Mouse (Mus musculus): ENCODE measurements around the gene Rap2a.
A peak's percentile ranks its signal among the peaks of the same experiment; 100 is the strongest.

Gene Rap2a

GRCm38 (mm10) chr14:120477982-120478568, at the start of gene Rap2a:
Rap2a (plus strand) TSS chr14:120478444.
- Histone ChIP-seq H3K9me3 (ENCODE audit: low read length) (no peaks in the 10 kb centered on the region), H3K4me3 (replicated peaks; ENCODE audit: low read length) (peak within 1 kb of the TSS; percentile 98), H3K4me1 (replicated peaks; ENCODE audit: low read depth, low read length) (peaks cover 11% of the 10 kb centered on the region), H3K36me3 (ENCODE audit: insufficient read depth, low read length) (peaks cover 21% of the 10 kb centered on the region), H3K27me3 (ENCODE audit: insufficient read depth, low read length) (peaks cover 3% of the 10 kb centered on the region)
- TF ChIP-seq NANOG (IDR thresholded peaks at IDR 0.05; ENCODE audit: borderline replicate concordance, low read length) (no peak), POU5F1 (IDR thresholded peaks at IDR 0.05; ENCODE audit: borderline replicate concordance, low read length) (no peak), CTCF (conservative IDR thresholded peaks at IDR 0.05; ENCODE audit: low read length) (no peak)

GRCm38 (mm10) chr14:120428497-120428896, 49.7 kb upstream of the Rap2a start:
- no peak for TF ChIP-seq POU5F1 (IDR thresholded peaks at IDR 0.05; ENCODE audit: borderline replicate concordance, low read length)
- no peak for TF ChIP-seq CTCF (conservative IDR thresholded peaks at IDR 0.05; ENCODE audit: low read length)
- no peak for TF ChIP-seq NANOG (IDR thresholded peaks at IDR 0.05; ENCODE audit: borderline replicate concordance, low read length)
- H3K27me3 ChIP-seq (ENCODE audit: insufficient read depth, low read length): no peaks in the 10 kb centered on the region
- H3K36me3 ChIP-seq (ENCODE audit: insufficient read depth, low read length): peaks cover 11% of the 10 kb centered on the region
- no peak overlapping the region for H3K4me3 ChIP-seq (replicated peaks; ENCODE audit: low read length)
- H3K4me1 ChIP-seq (replicated peaks; ENCODE audit: low read depth, low read length): no peaks in the 10 kb centered on the region
- H3K9me3 ChIP-seq (ENCODE audit: low read length): peaks cover 16% of the 10 kb centered on the region

DNA sequence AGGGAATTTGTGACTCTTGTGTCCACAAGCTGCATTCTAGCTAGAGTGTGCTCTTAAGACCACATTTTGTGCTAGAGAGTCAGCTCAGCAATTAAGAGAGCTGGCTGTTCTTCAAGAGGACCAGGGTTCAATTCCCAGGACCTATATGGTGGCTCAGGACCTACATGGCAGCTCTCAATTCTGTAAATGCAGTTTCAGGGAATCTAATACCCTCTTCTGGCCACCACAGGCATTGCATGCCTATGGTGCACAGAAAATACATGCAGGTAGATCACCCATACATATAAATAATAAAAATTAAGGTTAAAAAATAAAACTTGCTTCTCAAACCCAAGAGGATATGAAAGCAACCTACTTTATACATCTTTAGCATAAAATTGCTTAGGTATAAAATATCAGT, 45.5 kb upstream of the Rap2a start:
- Histone ChIP-seq H3K36me3 (ENCODE audit: insufficient read depth, low read length) (no peaks in the 10 kb centered on the region), H3K4me1 (replicated peaks; ENCODE audit: low read depth, low read length) (no peaks in the 10 kb centered on the region), H3K27me3 (ENCODE audit: insufficient read depth, low read length) (no peaks in the 10 kb centered on the region), H3K9me3 (ENCODE audit: low read length) (peaks cover 37% of the 10 kb centered on the region), H3K4me3 (replicated peaks; ENCODE audit: low read length) (no peak overlapping the region)
- peak; percentile 59 for TF ChIP-seq CTCF (conservative IDR thresholded peaks at IDR 0.05; ENCODE audit: low read length)
- no peak for TF ChIP-seq POU5F1 (IDR thresholded peaks at IDR 0.05; ENCODE audit: borderline replicate concordance, low read length)

- H3K36me3 ChIP-seq (ENCODE audit: insufficient read depth, low read length): no peaks in the 10 kb centered on the region
- TF ChIP-seq POU5F1 (IDR thresholded peaks at IDR 0.05; ENCODE audit: borderline replicate concordance, low read length) (no peak), NANOG (IDR thresholded peaks at IDR 0.05; ENCODE audit: borderline replicate concordance, low read length) (no peak), CTCF (conservative IDR thresholded peaks at IDR 0.05; ENCODE audit: low read length) (no peak)
- H3K4me3 ChIP-seq (replicated peaks; ENCODE audit: low read length): no peak overlapping the region
- H3K27me3 ChIP-seq (ENCODE audit: insufficient read depth, low read length): no peaks in the 10 kb centered on the region
- H3K4me1 ChIP-seq (replicated peaks; ENCODE audit: low read depth, low read length): no peaks in the 10 kb centered on the region
- H3K9me3 ChIP-seq (ENCODE audit: low read length): peaks cover 45% of the 10 kb centered on the region
Observed at GRCm38 (mm10) chr14:120433931-120434398, 44.3 kb upstream of the Rap2a start.

- no peak for TF ChIP-seq CTCF (conservative IDR thresholded peaks at IDR 0.05; ENCODE audit: low read length)
- no peak for TF ChIP-seq NANOG (IDR thresholded peaks at IDR 0.05; ENCODE audit: borderline replicate concordance, low read length)
- TF ChIP-seq POU5F1 (IDR thresholded peaks at IDR 0.05; ENCODE audit: borderline replicate concordance, low read length): no peak
- Histone ChIP-seq H3K36me3 (ENCODE audit: insufficient read depth, low read length) (no peaks in the 10 kb centered on the region), H3K4me3 (replicated peaks; ENCODE audit: low read length) (no peak overlapping the region), H3K4me1 (replicated peaks; ENCODE audit: low read depth, low read length) (no peaks in the 10 kb centered on the region), H3K9me3 (ENCODE audit: low read length) (peaks cover 53% of the 10 kb centered on the region), H3K27me3 (ENCODE audit: insufficient read depth, low read length) (no peaks in the 10 kb centered on the region)
Observed at GRCm38 (mm10) chr14:120434831-120435230, 43.4 kb upstream of the Rap2a start.

DNA sequence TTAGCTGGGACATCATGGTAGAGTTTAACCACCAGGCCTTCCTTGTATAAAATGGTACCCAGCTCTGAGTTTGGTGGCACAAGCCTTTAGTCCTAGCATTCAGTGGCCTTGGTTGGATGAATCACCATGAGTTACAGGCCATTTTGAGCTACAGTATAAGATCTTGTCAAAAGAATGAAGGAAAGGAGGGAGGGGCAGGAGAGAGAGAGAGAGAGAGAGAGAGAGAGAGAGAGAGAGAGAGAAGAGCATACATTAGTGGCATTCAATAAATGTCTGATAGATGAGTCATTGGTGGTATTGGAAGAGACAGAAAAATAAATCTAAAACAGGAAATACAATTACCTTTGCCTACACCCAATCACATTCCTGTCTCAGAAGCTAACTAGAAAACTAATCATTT, 37.5 kb upstream of the Rap2a start:
- Histone ChIP-seq H3K9me3 (ENCODE audit: low read length) (peaks cover 54% of the 10 kb centered on the region), H3K4me3 (replicated peaks; ENCODE audit: low read length) (no peak overlapping the region), H3K27me3 (ENCODE audit: insufficient read depth, low read length) (no peaks in the 10 kb centered on the region), H3K4me1 (replicated peaks; ENCODE audit: low read depth, low read length) (no peaks in the 10 kb centered on the region), H3K36me3 (ENCODE audit: insufficient read depth, low read length) (no peaks in the 10 kb centered on the region)
- TF ChIP-seq NANOG (IDR thresholded peaks at IDR 0.05; ENCODE audit: borderline replicate concordance, low read length) (no peak), CTCF (conservative IDR thresholded peaks at IDR 0.05; ENCODE audit: low read length) (no peak), POU5F1 (IDR thresholded peaks at IDR 0.05; ENCODE audit: borderline replicate concordance, low read length) (no peak)

GRCm38 (mm10) chr14:120441256-120441655, 37.0 kb upstream of the Rap2a start:
- Histone ChIP-seq H3K36me3 (ENCODE audit: insufficient read depth, low read length) (no peaks in the 10 kb centered on the region), H3K4me1 (replicated peaks; ENCODE audit: low read depth, low read length) (no peaks in the 10 kb centered on the region), H3K9me3 (ENCODE audit: low read length) (peaks cover 49% of the 10 kb centered on the region), H3K4me3 (replicated peaks; ENCODE audit: low read length) (no peak overlapping the region), H3K27me3 (ENCODE audit: insufficient read depth, low read length) (no peaks in the 10 kb centered on the region)
- TF ChIP-seq NANOG (IDR thresholded peaks at IDR 0.05; ENCODE audit: borderline replicate concordance, low read length) (no peak), POU5F1 (IDR thresholded peaks at IDR 0.05; ENCODE audit: borderline replicate concordance, low read length) (no peak), CTCF (conservative IDR thresholded peaks at IDR 0.05; ENCODE audit: low read length) (no peak)

- peaks cover 44% of the 10 kb centered on the region for H3K9me3 ChIP-seq (ENCODE audit: low read length)
- TF ChIP-seq POU5F1 (IDR thresholded peaks at IDR 0.05; ENCODE audit: borderline replicate concordance, low read length) (no peak), NANOG (IDR thresholded peaks at IDR 0.05; ENCODE audit: borderline replicate concordance, low read length) (no peak), CTCF (conservative IDR thresholded peaks at IDR 0.05; ENCODE audit: low read length) (no peak)
- H3K4me3 ChIP-seq (replicated peaks; ENCODE audit: low read length): no peak overlapping the region
- no peaks in the 10 kb centered on the region for H3K4me1 ChIP-seq (replicated peaks; ENCODE audit: low read depth, low read length)
- H3K36me3 ChIP-seq (ENCODE audit: insufficient read depth, low read length): no peaks in the 10 kb centered on the region
- no peaks in the 10 kb centered on the region for H3K27me3 ChIP-seq (ENCODE audit: insufficient read depth, low read length)
Observed at GRCm38 (mm10) chr14:120441836-120442235, 36.4 kb upstream of the Rap2a start.

GRCm38 (mm10) chr14:120454221-120454620, 24.0 kb upstream of the Rap2a start:
- TF ChIP-seq CTCF (conservative IDR thresholded peaks at IDR 0.05; ENCODE audit: low read length): no peak
- TF ChIP-seq POU5F1 (IDR thresholded peaks at IDR 0.05; ENCODE audit: borderline replicate concordance, low read length): no peak
- TF ChIP-seq NANOG (IDR thresholded peaks at IDR 0.05; ENCODE audit: borderline replicate concordance, low read length): no peak
- no peaks in the 10 kb centered on the region for H3K4me1 ChIP-seq (replicated peaks; ENCODE audit: low read depth, low read length)
- H3K27me3 ChIP-seq (ENCODE audit: insufficient read depth, low read length): no peaks in the 10 kb centered on the region
- no peaks in the 10 kb centered on the region for H3K36me3 ChIP-seq (ENCODE audit: insufficient read depth, low read length)
- H3K4me3 ChIP-seq (replicated peaks; ENCODE audit: low read length): no peak overlapping the region
- peaks cover 60% of the 10 kb centered on the region for H3K9me3 ChIP-seq (ENCODE audit: low read length)

Measured in E14TG2a.4 (cell line).